Mouse (Mus musculus): ENCODE data around the gene Zfp821.

DNA sequence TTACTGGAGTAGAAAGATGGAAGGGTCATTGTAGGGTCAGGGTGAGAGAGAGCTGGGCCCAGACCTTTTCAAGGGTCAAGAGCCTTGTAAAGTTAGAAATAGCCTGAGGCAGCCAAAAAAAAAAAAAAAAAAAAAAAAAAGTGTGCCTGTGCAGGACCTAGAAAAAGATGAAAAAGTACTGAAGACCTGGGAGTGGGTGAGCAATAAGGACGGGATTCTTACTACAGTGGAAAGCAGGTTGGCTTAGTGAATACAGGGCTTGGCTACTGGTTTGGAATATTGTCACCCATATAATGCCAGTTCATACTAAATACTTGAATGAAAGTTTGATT is 32.7 kb downstream of the Zfp821 start:
- TF ChIP-seq CTCF (IDR thresholded peaks at IDR 0.05; ENCODE audit: insufficient read depth, low read length) (no peak), POLR2A (IDR thresholded peaks at IDR 0.05; ENCODE audit: borderline replicate concordance, extremely low read depth, low read depth, low read length) (no peak)

Measured in lung, adult 2 months (tissue).